Mouse (Mus musculus) cerebellum, adult 2 months (tissue): ENCODE data around the gene Tnfrsf4. TPM values are rescaled to one million over a fixed set of nuclear protein-coding genes. Genes with fewer than 3 reads are reported as not detected.

Experiments
- DNase-seq, 2 experiments: peaks; one replicate each; pipeline ENCODE4 v3.0.0; 2021
- H3K27ac ChIP-seq: fragments of 200-500 bp; 2 replicates; pipeline ENCODE4 v1.5.1; 2012; ENCODE audit warnings: low read length, control low read depth, inconsistent platforms; ENCODE audit not compliant: insufficient read depth
- H3K27me3 ChIP-seq: fragments of 200-500 bp; 2 replicates; pipeline ENCODE4 v1.6.1; 2012; ENCODE audit warnings: inconsistent platforms, mild to moderate bottlenecking, low read length, moderate library complexity; ENCODE audit not compliant: control insufficient read depth, insufficient read depth
- H3K4me1 ChIP-seq: fragments of 200-500 bp; 2 replicates; pipeline ENCODE4 v1.6.1; 2011; ENCODE audit warnings: low read length; ENCODE audit not compliant: control insufficient read depth, insufficient read depth
- H3K4me3 ChIP-seq: fragments of 200-500 bp; replicated peaks from 2 replicates; pipeline ENCODE3; 2011; ENCODE audit warnings: mild to moderate bottlenecking, low read depth, low read length, control low read depth; ENCODE audit not compliant: insufficient read depth
- CTCF ChIP-seq: fragments of 200-500 bp; IDR thresholded peaks from 2 replicates; pipeline ENCODE4 v1.5.1; 2011; ENCODE audit warnings: low read depth, mild to moderate bottlenecking, control low read depth, low read length, moderate library complexity, borderline replicate concordance; ENCODE audit not compliant: insufficient read depth
- POLR2A ChIP-seq: fragments of 200-500 bp; IDR thresholded peaks from 2 replicates; pipeline ENCODE4 v1.6.1; 2011; ENCODE audit warnings: low read length, control low read depth, borderline replicate concordance; ENCODE audit not compliant: insufficient read depth
- WGBS: fragments of 180-500 bp; shearing (Covaris S2); methylation state at CpG from one replicate; pipeline ENCODE4 v1.1.7; 2018; 5-methylcytosine and 5-hydroxymethylcytosine counted together
- polyA plus RNA-seq: library from polyadenylated mRNA; depleted of rRNA; stranded (reverse); fragments of >200 nt; gene quantifications from 2 replicates; pipeline ENCODE4 v1.2.3, GENCODE M21; 2012

Gene Tnfrsf4
- polyA plus RNA-seq, 1 experiment = 3.6 TPM

DNA sequence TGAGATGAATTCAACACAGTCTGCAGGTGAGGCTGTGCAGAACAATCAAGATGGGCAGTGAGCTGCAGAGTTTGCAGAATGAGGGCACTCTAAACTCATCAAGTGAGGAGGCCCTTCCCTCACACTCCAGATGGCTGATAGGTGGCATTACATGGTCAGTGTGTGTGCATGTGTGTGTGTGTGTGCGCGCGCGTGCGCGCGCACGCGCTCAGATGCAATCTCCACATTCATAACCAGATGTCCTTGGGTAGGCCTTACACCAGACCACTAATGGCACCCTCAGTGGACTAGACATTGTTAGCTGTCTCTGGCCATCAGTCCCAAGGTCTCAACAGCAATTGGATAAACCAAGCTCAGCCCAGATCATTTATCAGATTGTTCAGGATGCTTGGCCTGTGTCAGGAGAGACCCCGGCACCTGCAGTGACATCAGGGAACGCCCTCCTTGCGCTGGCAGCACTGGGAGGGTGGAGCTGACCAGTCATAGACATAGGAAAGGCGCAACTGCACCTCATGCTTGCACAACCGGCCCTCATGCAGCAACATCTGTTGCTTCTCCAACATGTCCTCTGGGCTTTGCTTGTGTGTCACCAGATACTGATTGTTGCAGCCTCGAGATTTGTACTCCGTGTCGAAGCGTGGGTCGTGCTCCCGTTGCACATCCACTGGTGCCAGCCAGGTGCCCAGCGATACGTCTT, 22.3 kb upstream of the Tnfrsf4 start:
- peaks cover 12% of the 10 kb centered on the region for H3K4me1 ChIP-seq
- H3K27me3 ChIP-seq = no peaks in the 10 kb centered on the region
- WGBS = 74% methylated on average over 22 of the region's 22 CpGs
- H3K4me3 ChIP-seq = peak overlapping the region; percentile 66
- H3K27ac ChIP-seq = no peak overlapping the region
- DNase-seq = no peak
- TF ChIP-seq POLR2A (no peak), CTCF (no peak)

DNA sequence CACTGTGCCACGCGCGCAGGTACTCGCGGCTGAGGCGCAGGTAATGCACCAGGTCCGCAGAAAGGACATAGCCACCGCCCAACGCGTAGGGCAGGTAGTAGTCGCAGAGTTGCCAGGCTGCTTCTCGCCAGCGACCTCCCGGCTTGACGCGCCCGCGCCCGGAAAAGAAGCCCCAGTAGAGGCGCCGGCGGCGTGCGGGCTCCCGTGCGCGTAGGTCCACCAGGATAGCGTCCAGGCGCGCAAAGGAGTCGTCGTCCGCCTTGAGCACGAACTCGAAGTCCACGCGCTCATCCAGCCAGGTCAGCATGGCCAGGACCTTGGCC, 21.8 kb upstream of the Tnfrsf4 start:
- H3K27ac ChIP-seq = peak overlapping the region; percentile 76; the same call in 1 of the 2 replicates
- H3K4me1 ChIP-seq = peaks cover 12% of the 10 kb centered on the region
- H3K27me3 ChIP-seq = no peaks in the 10 kb centered on the region
- TF ChIP-seq CTCF (no peak), POLR2A (no peak)
- DNase-seq = no peak
- H3K4me3 ChIP-seq = peak overlapping the region; percentile 66
- WGBS = 18% methylated on average over 37 of the region's 37 CpGs

DNA sequence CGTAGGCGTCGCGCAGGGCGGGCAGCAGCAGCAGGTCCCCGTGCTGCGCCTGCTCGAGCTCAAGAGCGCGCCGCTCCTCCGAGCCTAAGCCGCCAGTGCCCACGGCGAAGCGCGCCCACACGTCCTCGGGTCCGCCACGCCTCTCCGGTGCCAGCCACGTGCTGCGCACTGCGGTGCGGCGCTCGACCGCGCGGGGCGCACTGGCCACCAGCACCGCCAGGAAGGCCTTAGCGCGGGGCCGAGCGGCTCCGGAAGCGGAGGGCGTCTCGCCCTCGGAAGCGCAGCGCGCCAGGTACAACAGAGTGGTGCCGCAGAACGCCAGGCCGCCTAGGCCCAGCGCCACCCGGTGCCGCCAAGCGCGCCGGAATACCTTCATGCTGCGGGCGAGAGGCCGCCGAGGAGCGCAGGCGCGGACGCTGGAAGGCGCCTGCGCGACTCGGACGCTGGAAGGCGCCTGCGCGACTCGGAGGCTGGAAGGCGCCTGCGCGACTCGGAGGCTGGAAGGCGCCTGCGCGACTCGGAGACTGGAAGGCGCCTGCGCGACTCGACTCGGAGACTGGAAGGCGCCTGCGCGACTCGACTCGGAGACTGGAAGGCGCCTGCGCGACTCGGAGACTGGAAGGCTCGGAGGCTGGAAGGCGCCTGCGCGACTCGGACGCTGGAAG, 21.3 kb upstream of the Tnfrsf4 start, which contains the start of the genes B3galt6 and Sdf4:
Gene B3galt6, minus strand, starts transcription at position 409 of the 665 bp plus-strand sequence.
Gene Sdf4, plus strand, starts transcription at position 632 of the 665 bp plus-strand sequence.
- H3K4me1 ChIP-seq = peaks cover 12% of the 10 kb centered on the region
- H3K27me3 ChIP-seq = no peaks in the 10 kb centered on the region
- under 1% methylated on average over 99 of the region's 99 CpGs for WGBS
- peak; percentile 68 for TF ChIP-seq POLR2A
- peak; percentile 72 for TF ChIP-seq CTCF
- H3K4me3 ChIP-seq = peak within 1 kb of the TSS; percentile 90
- peak within 1 kb of the TSS; percentile 99 for H3K27ac ChIP-seq
- peak; percentile 92 to 95 for DNase-seq

DNA sequence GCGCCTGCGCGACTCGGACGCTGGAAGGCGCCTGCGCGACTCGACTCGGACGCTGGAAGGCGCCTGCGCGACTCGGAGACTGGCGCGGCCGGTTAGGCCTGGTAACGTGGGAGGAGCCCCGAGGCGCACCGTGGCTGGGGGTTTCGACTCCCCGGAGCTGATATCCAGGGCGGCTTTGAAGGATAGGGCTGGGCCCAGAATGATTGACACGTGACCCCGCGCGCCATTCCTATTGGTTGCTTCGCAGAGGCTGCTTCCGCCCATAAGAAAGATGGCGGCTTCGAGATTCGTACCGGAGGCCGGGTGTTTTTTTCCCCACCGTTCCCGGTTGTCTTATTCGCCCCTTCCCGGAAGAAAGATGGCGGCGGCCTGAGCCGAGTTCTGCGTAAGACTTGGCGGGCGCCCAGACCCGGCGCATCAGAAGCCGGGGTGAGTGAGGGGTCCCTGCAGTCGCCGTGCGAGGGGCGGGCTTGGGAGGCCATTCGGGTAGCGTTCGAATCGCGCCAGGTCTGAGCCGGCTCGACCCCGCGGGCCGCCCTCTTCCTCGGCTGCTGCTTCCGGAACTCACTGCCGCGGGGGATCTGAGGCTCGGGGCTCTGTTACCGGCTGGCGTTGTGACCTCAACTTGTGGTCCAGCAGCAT, 20.6 kb upstream of the Tnfrsf4 start:
- Histone ChIP-seq H3K27ac (peak overlapping the region; percentile 99), H3K4me3 (peak overlapping the region; percentile 90)
- WGBS = under 1% methylated on average over 70 of the region's 70 CpGs

DNA sequence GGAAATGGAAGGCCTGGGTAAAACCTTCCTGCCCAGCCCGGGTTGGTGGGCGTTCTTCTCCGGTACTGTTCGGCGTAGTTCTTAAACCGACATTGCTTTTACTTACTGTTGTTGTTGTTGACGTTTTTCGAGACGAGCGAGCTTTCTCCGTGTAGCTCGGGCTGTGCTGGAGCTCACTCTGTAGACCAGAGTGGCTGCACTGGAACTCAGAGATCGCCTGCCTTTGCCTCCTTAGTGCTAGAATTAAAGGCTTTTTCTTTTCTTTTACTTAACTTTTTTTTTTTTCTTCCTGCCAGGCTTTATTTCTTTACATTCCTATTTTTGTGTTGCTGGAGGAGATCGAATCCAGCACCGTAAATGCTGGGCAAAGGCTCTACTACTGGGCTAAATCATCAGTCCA, 20.0 kb upstream of the Tnfrsf4 start:
- no peak for DNase-seq
- 3% methylated on average over 15 of the region's 15 CpGs for WGBS
- H3K4me3 ChIP-seq = peak overlapping the region; percentile 90
- TF ChIP-seq POLR2A (no peak), CTCF (no peak)
- H3K4me1 ChIP-seq = peaks cover 12% of the 10 kb centered on the region
- H3K27me3 ChIP-seq = no peaks in the 10 kb centered on the region
- peak overlapping the region; percentile 99 for H3K27ac ChIP-seq

More for the DNA sequence above, 20.6 kb upstream of the Tnfrsf4 start:
- TF ChIP-seq POLR2A = no peak
- no peak for TF ChIP-seq CTCF
- Histone ChIP-seq H3K27me3 (no peaks in the 10 kb centered on the region), H3K4me1 (peaks cover 12% of the 10 kb centered on the region)
- DNase-seq = peak in 1 of 2 experiments; percentile 98

DNA sequence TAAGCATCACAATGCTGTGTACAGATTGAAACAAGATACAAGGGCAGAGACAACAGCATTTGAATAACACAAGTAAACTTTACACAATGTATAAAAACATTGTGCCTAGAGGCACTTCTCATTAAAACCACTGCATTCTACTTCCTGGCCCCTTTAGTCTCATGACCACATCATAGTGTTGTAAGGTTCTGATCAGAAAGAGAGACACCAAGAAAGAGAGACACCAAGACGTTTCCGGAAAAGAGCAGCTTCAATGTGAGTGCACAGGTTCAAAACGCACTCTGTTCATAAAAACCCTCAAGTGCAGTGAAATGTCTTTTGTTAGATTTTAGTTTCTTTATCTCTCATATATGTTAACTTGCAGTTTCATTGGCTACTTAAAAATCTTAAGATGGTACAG, 9.5 kb upstream of the Tnfrsf4 start:
- no peaks in the 10 kb centered on the region for H3K4me1 ChIP-seq
- no peak overlapping the region for H3K27ac ChIP-seq
- H3K27me3 ChIP-seq = no peaks in the 10 kb centered on the region
- TF ChIP-seq POLR2A (no peak), CTCF (no peak)
- no peak overlapping the region for H3K4me3 ChIP-seq
- WGBS = 93% methylated on average over 3 of the region's 3 CpGs
- DNase-seq = no peak

DNA sequence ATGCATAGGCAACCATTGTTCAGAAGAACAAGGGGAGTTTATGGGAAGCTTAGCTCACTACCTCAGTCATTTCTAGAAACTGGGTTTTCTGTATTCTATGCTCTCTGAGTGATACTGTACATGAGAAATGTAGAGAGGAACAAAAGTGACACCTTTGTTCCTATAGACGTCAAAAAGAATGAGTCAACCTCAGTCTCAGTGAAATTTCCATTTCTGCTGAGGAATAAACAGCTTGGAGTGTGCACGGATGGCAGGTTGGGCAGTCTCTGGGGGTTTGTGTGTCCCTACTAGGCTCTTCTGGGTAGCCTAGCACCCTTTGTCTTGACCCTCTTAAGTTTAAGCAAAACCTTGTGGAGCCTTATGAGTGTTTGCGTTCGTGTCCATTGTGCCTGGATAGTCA, 5.3 kb upstream of the Tnfrsf4 start:
- Histone ChIP-seq H3K4me3 (no peak overlapping the region), H3K27me3 (no peaks in the 10 kb centered on the region), H3K27ac (no peak overlapping the region), H3K4me1 (no peaks in the 10 kb centered on the region)
- TF ChIP-seq CTCF (no peak), POLR2A (no peak)
- no peak for DNase-seq
- WGBS = 90% methylated on average over 4 of the region's 4 CpGs
